Mouse (Mus musculus) heart, adult 2 months (tissue): Measurements from ENCODE around the gene Efcab2.

Source experiments
- CTCF ChIP-seq: fragments of 200-600 bp; IDR thresholded peaks from 2 replicates; pipeline ENCODE4 v1.8.1; 2022; ENCODE audit warnings: antibody characterized with exemption, mild to moderate bottlenecking, moderate library complexity
- EP300 ChIP-seq: fragments of 200-500 bp; IDR thresholded peaks from 2 replicates; pipeline ENCODE4 v1.6.1; 2011; ENCODE audit warnings: low read depth, low read length, control low read depth; ENCODE audit not compliant: insufficient read depth
- POLR2A ChIP-seq: fragments of 200-500 bp; IDR thresholded peaks from 2 replicates; pipeline ENCODE4 v1.6.1; 2011; ENCODE audit warnings: mild to moderate bottlenecking, low read depth, low read length, control low read depth; ENCODE audit not compliant: insufficient read depth

DNA sequence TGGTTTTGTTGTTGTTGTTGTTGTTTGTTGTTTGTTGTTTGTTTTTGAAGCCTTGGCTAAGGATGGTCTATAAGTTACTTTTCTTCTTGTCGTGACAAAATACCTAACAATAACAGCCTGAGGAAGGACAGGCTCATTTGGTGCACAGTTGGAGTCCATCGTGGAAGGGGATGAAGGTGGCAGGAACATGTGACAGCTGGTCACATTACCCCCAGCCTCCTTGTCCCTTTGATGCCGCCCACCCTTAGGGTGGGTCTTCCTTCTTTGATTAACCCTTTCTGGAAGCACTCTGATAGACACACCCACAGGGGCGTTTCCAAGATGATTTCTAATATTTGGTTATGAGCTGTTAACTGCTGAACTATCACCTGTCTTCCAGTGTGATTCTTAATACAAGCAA is 58.3 kb downstream of the Efcab2 start:
- TF ChIP-seq POLR2A (no peak), EP300 (no peak), CTCF (no peak)
